Mouse (Mus musculus) left cerebral cortex, adult 9 months (tissue): Measurements from ENCODE around the gene Fam161a.
A peak's percentile ranks its signal among the peaks of the same experiment; 100 is the strongest.
"Not testable (repeated sequence)": the region's sequence is repeated elsewhere in the genome, so short reads cannot be mapped to it uniquely, and the experiment has no call there.

Source experiments
- DNase-seq, 2 experiments: peaks; one replicate each; pipeline ENCODE4 v3.0.0; 2022; ENCODE audit warnings: low spot score in 2 of 2

The Fam161a gene

GRCm38 (mm10) chr11:23049642-23050041, 42.3 kb downstream of the Fam161a start:
- DNase-seq, result no peak

GRCm38 (mm10) chr11:23052353-23052752, 45.0 kb downstream of the Fam161a start:
- no peak for DNase-seq

- no peak for DNase-seq
Observed at GRCm38 (mm10) chr11:23063153-23063552, 55.8 kb downstream of the Fam161a start.

GRCm38 (mm10) chr11:23063857-23064256, 56.5 kb downstream of the Fam161a start:
- peak in 1 of 2 experiments; percentile 23 for DNase-seq

- DNase-seq, result not testable (repeated sequence)
Observed at GRCm38 (mm10) chr11:23064276-23064675, 56.9 kb downstream of the Fam161a start.

- DNase-seq, result no peak
Observed at GRCm38 (mm10) chr11:23065167-23065668, 57.9 kb downstream of the Fam161a start.

GRCm38 (mm10) chr11:23067395-23068136, 60.2 kb downstream of the Fam161a start:
- DNase-seq, result peak; percentile 85 to 88

GRCm38 (mm10) chr11:23068201-23068600, 60.9 kb downstream of the Fam161a start:
- peak in 1 of 2 experiments; percentile 15 for DNase-seq

- not testable (repeated sequence) for DNase-seq
Observed at GRCm38 (mm10) chr11:23068986-23069385, 61.7 kb downstream of the Fam161a start.

GRCm38 (mm10) chr11:23074841-23075240, 67.5 kb downstream of the Fam161a start:
- DNase-seq, result peak; percentile 39 to 42

- no peak for DNase-seq
Observed at GRCm38 (mm10) chr11:23078541-23078940, 71.2 kb downstream of the Fam161a start.
